Mouse (Mus musculus): ENCODE results near the gene Ccl8. TPM values are rescaled to one million over a fixed set of nuclear protein-coding genes. Genes with fewer than 3 reads are reported as not detected.

Ccl8 gene
- total RNA-seq (2015) (not detected in 2 replicates), total RNA-seq (2017) (not detected in 2 replicates)

GRCm38 (mm10) chr11:82114885-82115284 is at the start of gene Ccl8:
Ccl8 (plus strand) TSS chr11:82115185.
- no peak for ATAC-seq (replicated peaks; ENCODE audit: poor library complexity)

GRCm38 (mm10) chr11:82066953-82067571 is 47.9 kb upstream of the Ccl8 start:
- no peak for ATAC-seq (replicated peaks; ENCODE audit: poor library complexity)

- no peak for ATAC-seq (replicated peaks; ENCODE audit: poor library complexity)
These were observed 43.9 kb upstream of the Ccl8 start for GRCm38 (mm10) chr11:82071076-82071475.

GRCm38 (mm10) chr11:82072374-82072773 is 42.6 kb upstream of the Ccl8 start:
- ATAC-seq (replicated peaks; ENCODE audit: poor library complexity): peak; percentile 66

DNA sequence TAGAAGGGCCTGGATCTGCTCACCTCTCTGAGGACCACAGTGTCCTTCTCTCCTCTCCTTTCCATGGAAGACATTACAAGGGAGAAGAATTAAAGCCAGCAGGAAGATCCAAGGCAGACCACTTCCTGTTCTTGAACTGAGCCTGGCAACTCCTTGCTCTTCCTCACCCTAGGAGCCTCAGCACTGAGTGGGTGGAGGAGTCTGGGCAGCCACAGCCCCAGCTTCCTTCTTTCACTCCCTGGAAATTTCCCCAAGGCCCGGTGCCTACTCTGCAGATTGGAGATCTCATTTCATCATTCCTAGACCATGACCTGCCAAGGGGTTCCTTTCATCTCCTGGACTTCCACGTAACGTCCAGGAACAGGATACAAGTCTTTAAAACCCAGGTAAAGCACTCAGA is 42.0 kb upstream of the Ccl8 start:
- no peak for ATAC-seq (replicated peaks; ENCODE audit: poor library complexity)

GRCm38 (mm10) chr11:82073686-82074085 is 41.3 kb upstream of the Ccl8 start:
- no peak for ATAC-seq (replicated peaks; ENCODE audit: poor library complexity)

DNA sequence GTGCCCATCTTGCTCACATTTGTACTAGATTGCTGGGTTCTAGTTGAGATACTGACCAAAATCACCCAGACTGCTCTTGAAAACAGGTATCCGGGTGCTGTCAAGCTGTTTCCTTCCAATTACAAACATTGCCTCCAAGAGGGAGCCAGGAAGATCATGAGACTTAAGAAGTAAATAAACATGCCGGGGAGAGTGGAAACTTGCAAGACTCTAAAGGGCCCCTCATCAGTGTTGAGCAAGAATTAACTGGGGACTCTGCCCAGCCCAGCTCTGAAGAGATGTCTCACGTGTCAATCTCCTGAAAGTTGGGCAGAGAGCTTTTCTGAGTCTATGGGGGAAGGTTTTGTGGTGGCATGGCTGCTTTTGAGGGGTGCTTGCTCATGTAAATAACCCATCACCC is 38.0 kb upstream of the Ccl8 start:
- ATAC-seq (replicated peaks; ENCODE audit: poor library complexity): no peak

DNA sequence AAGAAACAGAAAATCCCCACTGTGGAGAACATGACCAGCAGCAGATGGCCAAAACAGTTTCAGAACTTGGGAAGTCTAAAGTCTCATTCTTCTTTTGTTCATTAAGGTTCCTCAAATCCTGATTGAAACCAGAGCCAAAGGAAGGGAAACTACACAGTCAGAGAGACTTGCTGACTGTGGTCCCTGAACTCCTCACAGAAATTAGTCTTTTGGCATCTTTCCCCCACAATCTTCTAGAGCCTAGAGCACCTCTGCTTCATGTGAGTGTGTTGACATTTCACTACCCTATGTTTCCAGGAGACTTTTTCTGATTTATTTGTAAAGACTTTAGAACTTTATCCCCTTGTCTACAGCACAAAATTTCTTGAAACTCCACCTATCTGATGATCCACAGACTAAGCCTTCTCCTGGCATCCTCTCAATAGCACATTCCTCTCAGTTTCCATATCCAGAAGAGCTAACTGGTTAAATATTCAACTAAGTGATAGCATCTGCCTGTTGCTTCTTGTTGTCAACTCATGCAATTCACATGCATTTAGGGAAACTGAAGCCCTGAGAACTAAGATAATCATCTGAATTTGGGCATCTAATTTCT is 36.8 kb upstream of the Ccl8 start:
- ATAC-seq (replicated peaks; ENCODE audit: poor library complexity): no peak

DNA sequence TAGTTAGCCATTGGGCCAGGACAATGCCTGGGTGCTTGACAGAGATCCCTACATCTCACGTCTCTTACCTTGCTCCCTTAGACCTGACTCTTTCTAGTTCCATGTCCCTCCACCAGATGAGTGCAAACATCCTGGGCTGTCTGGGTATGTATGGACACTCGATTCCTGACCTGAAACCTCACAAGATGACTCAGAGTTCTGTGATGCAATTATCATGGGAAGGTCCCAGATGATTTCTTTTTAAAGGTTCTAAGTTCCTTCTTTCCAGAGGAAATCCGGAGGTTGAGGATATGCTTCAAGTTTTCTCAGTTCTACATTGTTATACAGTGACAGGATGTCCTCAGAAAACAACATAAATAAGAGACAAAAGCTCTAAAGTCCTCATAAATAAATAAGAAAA is 34.1 kb upstream of the Ccl8 start:
- no peak for ATAC-seq (replicated peaks; ENCODE audit: poor library complexity)

DNA sequence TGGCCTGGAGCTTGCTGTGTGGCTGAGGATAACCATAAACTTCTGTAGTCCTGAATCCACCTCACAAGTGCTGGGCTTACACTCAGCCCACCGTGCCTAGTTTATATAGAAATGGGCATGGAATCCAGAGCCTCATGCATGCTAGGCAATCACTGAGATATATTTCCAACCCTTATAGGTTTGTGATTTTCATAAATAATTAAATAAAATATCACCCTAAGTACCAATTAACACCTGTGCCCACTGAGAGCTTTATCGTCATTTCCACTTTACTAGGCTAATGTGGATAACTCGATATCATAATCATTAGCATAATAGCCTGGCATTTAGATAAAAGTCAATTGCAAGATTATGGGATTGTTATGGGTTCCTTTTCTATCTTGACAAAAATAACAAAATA is 30.6 kb upstream of the Ccl8 start:
- ATAC-seq (replicated peaks; ENCODE audit: poor library complexity): no peak

GRCm38 (mm10) chr11:82099511-82100323 is 15.3 kb upstream of the Ccl8 start:
- ATAC-seq (replicated peaks; ENCODE audit: poor library complexity): no peak

- ATAC-seq (replicated peaks; ENCODE audit: poor library complexity): peak; percentile 71
These were observed 13.9 kb upstream of the Ccl8 start for GRCm38 (mm10) chr11:82101087-82101486.

DNA sequence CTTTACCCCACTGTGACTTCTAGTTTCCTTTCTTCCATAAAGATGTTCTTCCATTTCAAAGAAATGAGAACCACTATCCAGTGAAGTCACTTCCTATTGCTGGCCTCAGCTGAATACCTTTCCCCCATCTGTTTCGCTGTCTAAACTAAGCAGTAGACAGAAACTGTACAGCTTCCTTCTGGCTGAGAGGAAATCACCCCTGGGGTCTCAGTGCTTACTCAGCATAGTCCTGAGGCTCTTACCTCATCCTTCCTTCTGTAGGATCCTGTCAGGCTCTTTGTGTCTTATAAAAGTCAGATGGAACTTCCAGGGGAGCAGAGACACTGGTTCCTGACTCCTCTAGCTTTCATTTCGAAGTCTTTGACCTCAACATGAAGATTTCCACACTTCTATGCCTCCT is 13.5 kb upstream of the Ccl8 start, which contains the start of gene Ccl12:
Gene Ccl12 (plus strand): TSS at position 317 of the 400 bp plus-strand sequence.
- ATAC-seq (replicated peaks; ENCODE audit: poor library complexity): peak; percentile 73

DNA sequence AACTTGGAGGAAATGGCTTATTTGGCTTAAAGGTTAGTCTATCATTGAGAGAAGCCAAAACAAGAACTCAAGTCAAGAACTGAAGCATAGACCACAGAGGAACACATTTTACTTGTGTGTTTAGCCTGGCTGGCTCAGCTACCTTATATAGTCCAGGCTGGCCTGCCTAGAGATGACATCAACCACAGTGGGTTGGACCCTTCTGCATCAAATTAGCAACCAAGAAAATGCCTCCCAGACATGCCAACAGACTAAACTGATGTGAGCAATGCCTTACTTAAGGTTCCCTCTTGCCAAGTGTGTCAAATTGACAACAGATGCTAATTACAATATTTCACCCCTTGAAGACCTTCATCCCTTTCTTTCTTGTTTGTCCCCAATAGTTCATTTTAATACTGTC is 5.4 kb upstream of the Ccl8 start:
- no peak for ATAC-seq (replicated peaks; ENCODE audit: poor library complexity)

DNA sequence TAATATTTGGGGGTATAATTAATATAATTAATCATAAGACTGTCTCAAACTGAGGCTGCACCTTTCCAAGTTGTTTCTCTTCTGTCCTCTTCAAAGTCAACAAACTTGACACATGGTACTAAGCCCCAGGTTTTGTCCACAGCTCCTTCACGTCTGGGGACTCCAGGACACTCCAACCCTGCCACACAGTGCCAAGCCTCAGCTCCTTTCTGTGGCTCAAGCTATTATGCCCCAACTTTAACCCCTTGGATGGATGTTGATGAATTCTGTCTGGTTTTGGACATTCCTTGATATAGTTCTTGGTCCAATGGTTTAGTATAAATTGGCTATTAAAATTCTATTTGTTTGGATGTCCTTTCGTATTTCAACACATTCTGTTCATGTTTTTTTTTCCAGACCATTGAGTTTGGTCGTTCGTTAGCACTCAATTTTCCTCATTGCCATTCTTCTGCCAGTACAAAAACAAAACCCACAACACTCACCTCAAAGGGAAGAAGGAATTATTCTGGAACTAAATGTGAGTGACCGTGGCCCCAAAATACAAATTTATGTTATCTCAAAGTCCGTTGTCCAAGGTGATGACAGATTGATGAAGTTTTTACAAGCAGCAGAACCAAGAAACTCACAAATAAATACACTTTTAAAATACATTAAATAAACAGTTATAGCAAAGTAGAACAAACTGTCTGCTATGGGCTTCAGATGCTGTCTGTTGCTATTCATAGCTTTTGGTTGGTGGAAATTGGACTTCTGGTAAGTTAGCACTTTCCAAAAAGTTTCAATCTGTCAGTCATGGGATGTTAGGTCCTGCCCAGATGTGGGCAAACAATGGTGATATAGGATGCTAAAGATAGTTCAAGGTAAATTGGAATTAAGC is 4.4 kb upstream of the Ccl8 start:
- no peak for ATAC-seq (replicated peaks; ENCODE audit: poor library complexity)

GRCm38 (mm10) chr11:82116041-82116440 is 1.1 kb downstream of the Ccl8 start:
- no peak for ATAC-seq (replicated peaks; ENCODE audit: poor library complexity)

- no peak for ATAC-seq (replicated peaks; ENCODE audit: poor library complexity)
These were observed 18.0 kb downstream of the Ccl8 start for GRCm38 (mm10) chr11:82132977-82133376.

DNA sequence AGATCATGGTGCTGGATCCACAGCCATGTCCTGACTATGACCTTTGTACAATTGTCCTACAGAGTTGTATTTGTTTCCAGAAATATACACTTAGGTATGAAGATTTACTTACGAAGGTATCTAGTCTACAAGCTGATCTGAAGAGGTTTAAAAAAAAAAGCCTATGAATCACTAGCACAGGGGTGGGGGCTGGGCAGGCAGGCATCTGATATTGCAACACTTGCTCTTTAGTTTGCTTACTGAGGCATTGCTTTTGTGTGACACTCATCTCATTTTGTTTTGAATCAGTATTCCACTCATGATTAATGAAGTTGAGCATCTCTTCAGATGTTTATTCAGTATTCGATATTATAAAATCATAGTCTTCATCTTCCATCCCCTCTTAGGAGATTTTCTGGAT is 21.2 kb downstream of the Ccl8 start:
- ATAC-seq (replicated peaks; ENCODE audit: poor library complexity): no peak

GRCm38 (mm10) chr11:82139492-82140094 is 24.6 kb downstream of the Ccl8 start:
- peak; percentile 77 for ATAC-seq (replicated peaks; ENCODE audit: poor library complexity)

DNA sequence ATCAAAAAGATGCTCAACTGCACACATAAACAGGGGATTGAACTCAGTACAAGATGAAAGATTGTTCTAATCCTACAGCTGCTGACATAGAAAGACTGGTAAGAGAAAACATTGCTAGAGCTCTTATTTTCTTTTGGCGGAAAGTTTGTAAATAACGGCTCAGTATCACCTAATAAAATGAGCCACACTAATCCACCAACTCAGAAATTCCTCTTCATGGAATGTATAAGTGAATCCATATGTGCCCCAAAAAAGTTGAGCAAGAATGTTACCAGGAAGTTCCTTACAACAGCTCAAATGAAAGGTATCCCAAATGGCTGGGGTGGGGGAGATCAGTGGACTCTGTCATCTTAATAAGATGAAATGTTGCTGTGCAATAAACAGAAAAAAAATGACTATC is 44.1 kb downstream of the Ccl8 start:
- ATAC-seq (replicated peaks; ENCODE audit: poor library complexity): no peak

GRCm38 (mm10) chr11:82163285-82163684 is 48.3 kb downstream of the Ccl8 start:
- ATAC-seq (replicated peaks; ENCODE audit: poor library complexity): no peak
